Mouse (Mus musculus) 3134 (cell line): ENCODE results near the gene Kif26b.

Source experiments
- DNase-seq: peaks from one replicate; pipeline ENCODE4 v3.0.0-alpha.2; 2011; ENCODE audit warnings: low spot score; ENCODE audit not compliant: insufficient read length; ENCODE audit errors: extremely low read depth

The Kif26b gene

GRCm38 (mm10) chr1:178530301-178531078 is 1.6 kb downstream of the Kif26b start:
- DNase-seq: no peak

GRCm38 (mm10) chr1:178540247-178540646 is 11.3 kb downstream of the Kif26b start:
- no peak for DNase-seq

GRCm38 (mm10) chr1:178542415-178542814 is 13.5 kb downstream of the Kif26b start:
- DNase-seq: no peak

- DNase-seq: no peak
Observed at GRCm38 (mm10) chr1:178542990-178543944, 14.3 kb downstream of the Kif26b start.

DNA sequence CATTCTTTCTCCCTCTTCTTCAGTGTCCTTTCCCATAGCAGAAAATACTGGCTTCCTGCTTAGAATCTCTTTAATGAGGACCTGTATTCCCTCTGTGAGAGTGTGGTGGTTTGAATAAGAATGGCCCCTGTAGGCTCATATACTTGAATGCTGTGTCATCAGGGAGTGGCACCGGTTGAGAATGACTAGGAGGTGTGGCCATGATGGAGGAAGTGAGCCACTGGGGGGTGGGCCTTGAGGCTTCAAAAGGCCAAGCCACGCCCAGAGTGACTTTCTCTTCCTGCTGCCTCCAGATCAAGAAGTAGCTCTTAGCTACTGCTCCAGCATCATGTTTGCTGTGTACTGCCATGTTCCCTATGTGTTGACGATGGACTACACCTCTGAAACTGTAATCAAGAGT is 15.7 kb downstream of the Kif26b start:
- peak; percentile 67 for DNase-seq

- no peak for DNase-seq
Observed at GRCm38 (mm10) chr1:178549576-178549975, 20.7 kb downstream of the Kif26b start.

GRCm38 (mm10) chr1:178550477-178551047 is 21.6 kb downstream of the Kif26b start:
- no peak for DNase-seq

DNA sequence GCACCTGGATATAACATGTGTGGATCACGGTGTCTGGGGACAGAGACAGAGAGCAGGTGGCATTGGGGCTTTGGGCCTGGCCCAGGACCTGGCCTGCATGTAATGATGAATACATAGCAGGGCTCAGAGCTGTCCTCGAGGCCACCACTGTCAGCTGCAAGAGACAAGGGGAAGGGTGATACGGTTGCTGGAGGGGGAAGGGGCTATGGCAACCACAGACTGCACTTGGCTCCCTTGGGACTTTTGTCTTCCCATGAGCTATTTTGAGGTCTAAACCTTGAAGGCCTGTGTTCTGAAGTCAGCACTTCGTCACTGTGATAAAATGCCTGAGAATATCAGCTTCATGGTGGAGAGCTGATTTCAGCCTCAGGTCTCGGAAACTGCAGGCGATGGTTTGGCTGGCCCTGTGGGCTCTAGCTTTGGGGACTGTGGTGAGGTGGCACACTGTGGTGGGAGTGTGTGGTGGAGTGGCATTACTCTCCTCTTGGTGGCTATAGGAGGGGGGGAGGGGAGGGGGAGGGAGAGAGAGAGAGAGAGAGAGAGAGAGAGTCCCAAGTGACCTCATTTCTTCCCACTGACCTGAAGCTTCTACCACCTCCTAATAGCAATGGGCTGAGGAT is 23.5 kb downstream of the Kif26b start:
- DNase-seq: no peak

DNA sequence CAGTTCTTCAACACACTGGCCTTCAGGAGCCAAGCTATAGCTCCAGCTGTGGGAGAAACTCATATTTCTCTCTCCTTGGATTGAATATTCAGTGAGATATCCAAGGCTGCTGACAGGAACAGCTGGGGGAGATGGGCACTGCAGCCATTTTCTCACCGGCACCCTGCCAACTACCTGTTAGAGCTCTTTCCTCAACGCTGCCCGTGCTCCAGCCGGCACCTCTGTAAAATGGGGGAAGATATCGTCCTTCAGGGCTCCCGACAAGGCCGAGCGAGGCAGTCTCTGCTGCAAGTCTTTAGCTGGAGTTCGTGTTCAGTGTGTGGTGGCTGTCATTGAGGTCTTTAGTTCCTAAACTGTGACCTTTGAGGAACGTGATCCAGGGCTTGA is 24.0 kb downstream of the Kif26b start:
- no peak for DNase-seq

DNA sequence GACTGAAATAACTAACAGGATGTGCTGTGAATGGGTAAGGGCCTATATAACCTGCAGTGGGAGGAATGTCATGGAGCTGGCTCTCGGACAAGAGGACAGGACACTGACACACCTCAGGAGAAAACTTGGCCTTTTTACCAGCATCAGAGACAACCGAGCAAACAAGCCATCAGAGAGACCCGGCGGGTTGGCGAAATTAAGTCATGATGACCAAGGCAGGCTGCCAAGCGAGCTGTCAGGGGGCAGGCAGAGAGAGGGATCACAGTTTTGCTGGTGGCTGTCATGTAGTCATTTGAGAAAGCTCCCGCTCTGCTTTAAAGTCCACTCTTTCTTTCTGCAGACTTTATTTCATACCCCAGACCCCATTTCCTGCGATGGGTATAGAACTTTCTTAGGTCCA is 27.3 kb downstream of the Kif26b start:
- DNase-seq: no peak

- no peak for DNase-seq
Observed at GRCm38 (mm10) chr1:178560043-178560442, 31.1 kb downstream of the Kif26b start.

- DNase-seq: no peak
Observed at GRCm38 (mm10) chr1:178563834-178564233, 34.9 kb downstream of the Kif26b start.

- no peak for DNase-seq
Observed at GRCm38 (mm10) chr1:178564800-178565199, 35.9 kb downstream of the Kif26b start.

DNA sequence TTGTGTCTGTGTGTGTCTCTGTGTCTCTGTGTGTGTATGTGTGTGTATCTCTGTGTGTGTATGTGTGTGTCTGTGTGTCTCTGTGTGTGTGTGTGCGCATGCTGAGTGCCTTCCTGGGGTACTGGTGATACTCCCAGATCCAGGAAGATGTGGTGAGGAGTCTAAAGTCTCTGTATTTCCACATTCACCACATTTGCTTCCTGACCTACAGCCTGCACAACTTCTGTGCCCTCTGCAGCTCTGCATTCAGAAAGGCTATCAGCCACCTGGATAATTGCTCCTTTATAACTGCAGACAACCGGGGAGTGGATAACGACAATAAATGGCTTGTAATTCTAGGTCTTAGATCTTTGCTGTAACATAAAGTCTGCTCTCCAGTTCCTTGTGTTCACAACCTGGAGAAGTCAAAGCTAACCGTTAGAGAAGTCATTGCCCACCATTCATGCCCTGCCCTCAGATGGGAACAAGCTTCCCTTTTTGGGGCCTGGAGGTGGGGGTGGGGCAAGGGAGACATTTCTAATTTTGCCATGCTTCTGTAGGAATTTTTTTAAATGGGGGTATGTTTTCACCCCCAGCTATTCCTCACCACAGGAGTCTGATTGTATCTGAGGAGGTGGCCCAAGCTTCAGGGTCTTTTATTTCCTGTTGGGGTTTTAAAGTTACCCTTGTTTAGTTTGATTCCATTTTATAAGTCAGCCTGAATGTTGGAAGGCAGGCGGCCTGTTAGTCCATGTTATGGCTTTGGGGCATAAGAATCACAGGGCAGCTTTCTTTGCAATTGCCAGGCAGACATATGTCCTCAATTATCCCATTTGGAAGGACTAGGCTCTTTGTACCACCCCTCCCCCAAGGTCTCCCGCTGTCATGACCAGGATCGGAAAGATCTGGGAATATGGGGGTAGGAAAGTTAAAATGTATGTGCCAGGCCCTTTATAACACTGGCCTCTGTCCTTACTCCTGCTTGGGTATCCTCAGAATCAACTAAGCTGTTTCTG is 39.9 kb downstream of the Kif26b start:
- no peak for DNase-seq

DNA sequence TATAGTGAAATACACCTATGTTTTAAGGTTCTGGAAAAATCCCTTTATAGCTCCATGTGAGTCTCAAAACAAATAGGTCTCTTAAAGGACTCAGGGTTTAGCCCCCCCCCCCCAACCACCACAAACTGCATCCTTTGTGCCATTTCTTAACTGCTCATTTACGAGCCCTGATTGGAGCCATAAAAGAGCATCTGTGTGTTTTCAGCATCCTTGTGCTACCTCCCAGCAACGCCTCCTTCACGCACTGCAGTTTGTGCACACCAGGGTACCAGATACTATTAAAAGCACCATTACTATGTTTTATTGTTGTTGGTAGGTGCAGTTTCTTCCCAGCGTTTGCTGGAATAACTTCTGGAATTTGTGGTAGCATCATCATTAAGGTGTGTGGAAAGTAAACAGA is 42.1 kb downstream of the Kif26b start:
- no peak for DNase-seq

DNA sequence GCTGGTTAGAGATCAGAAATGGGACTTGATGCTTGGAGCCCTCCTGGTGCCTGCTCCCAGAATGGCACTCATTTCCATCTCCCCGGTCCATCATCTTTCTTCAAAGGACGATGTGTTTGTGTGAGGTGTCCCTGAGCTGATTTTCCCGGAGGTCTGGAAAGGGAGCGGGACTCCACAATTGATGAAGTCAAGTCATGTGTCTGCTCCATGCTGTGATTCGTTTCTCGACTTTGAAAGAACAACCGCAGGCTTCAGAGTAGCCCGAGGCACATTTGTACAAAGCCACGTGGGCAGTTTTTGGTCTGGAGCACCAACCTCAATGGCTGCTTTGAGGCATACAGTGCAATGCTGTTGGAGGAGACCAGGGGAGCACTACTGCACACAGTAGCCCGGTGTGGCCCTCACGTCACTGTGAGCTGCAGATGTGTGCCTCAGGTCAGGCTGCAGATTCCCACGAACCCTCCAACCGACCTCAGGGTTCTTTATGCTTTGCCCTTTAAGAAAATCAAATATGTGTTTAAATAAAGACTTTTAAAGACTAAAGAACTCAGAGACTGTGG is 43.0 kb downstream of the Kif26b start:
- no peak for DNase-seq

- no peak for DNase-seq
Observed at GRCm38 (mm10) chr1:178573406-178574032, 44.6 kb downstream of the Kif26b start.

- no peak for DNase-seq
Observed at GRCm38 (mm10) chr1:178575706-178576105, 46.8 kb downstream of the Kif26b start.

DNA sequence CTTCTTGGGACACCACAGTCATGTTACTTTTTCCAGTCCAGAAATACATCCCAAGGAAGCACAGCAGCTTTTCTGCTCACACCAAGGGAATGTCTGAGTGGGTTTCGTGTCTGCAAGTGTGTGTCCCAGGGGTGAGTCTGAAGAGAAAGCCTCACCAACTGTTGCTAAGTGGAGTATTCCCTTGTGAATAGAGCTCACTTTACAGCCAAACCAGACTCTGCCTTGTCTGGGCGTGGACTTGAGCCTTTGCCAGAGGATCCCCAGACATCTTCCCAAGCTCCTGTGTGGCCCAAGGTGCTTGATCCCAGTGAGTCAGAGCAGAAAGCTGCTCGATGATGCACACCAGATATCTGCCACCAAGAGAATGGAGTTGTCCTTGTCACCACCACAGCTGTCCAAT is 48.0 kb downstream of the Kif26b start:
- DNase-seq: peak; percentile 62
